Mouse (Mus musculus) lung, embryonic 14.5 days (tissue): Measurements from ENCODE around the gene Hspa1l. TPM values are rescaled to one million over a fixed set of nuclear protein-coding genes. Genes with fewer than 3 reads are reported as not detected.
"Not testable (repeated sequence)": the region's sequence is repeated elsewhere in the genome, so short reads cannot be mapped to it uniquely, and the experiment has no call there.

ENCODE experiments used
- ATAC-seq: fragments of 200-750 bp; cut with Nextera tagmentation; 2 replicates; pipeline ENCODE4 v1.8.0; 2017; ENCODE audit warnings: mild to moderate bottlenecking, moderate TSS enrichment, moderate library complexity; ENCODE audit not compliant: insufficient read depth
- DNase-seq: peaks from one replicate; pipeline ENCODE4 v3.0.0-alpha.2; 2015
- H3K27ac ChIP-seq: fragments of 300-500 bp; sonication (generic); 2 replicates; pipeline ENCODE4 v1.5.1; 2014; ENCODE audit warnings: low read depth, mild to moderate bottlenecking, moderate library complexity
- H3K27me3 ChIP-seq: fragments of 300-500 bp; sonication (generic); 2 replicates; pipeline ENCODE4 v1.6.1; 2014; ENCODE audit warnings: low read length, control low read depth; ENCODE audit not compliant: insufficient read depth
- H3K36me3 ChIP-seq: fragments of 300-500 bp; sonication (generic); 2 replicates; pipeline ENCODE4 v1.6.1; 2014; ENCODE audit warnings: control low read depth; ENCODE audit not compliant: insufficient read depth
- H3K4me1 ChIP-seq: fragments of 300-500 bp; sonication (generic); 2 replicates; pipeline ENCODE4 v1.6.1; 2014; ENCODE audit warnings: antibody characterized with exemption, control low read depth; ENCODE audit not compliant: insufficient read depth
- H3K4me2 ChIP-seq: fragments of 300-500 bp; sonication (generic); 2 replicates; pipeline ENCODE4 v1.6.1; 2014; ENCODE audit warnings: mild to moderate bottlenecking
- H3K4me3 ChIP-seq: fragments of 300-500 bp; sonication (generic); 2 replicates; pipeline ENCODE4 v1.5.1; 2014; ENCODE audit warnings: low read depth, low read length
- H3K9ac ChIP-seq: fragments of 300-500 bp; sonication (generic); 2 replicates; pipeline ENCODE4 v1.6.1; 2014
- H3K9me3 ChIP-seq: fragments of 300-500 bp; sonication (generic); 2 replicates; pipeline ENCODE4 v1.6.1; 2016; ENCODE audit warnings: low read depth, low read length, control low read depth
- CTCF ChIP-seq: IDR thresholded peaks from 2 replicates; pipeline ENCODE4 v1.5.1; 2016; ENCODE audit warnings: antibody characterized with exemption, low read depth
- WGBS: fragments of 180-500 bp; shearing (Covaris S2); extraction: QIAGEN DNeasy Blood & Tissue Kit; methylation state at CpG from one replicate; pipeline ENCODE4 v1.1.7; 2014; 5-methylcytosine and 5-hydroxymethylcytosine counted together
- polyA plus RNA-seq: library from polyadenylated mRNA; unstranded; fragments of >200 nt; fragmentation: Nextera tagmentation; extraction: Ambion mirVana; gene quantifications from 2 replicates; pipeline ENCODE4 v1.2.1, GENCODE M21; 2014

Hspa1l gene
- polyA plus RNA-seq, 1 experiment from 2014 or later = 0.83 TPM

- DNase-seq (peak; percentile 25), ATAC-seq (no peak)
- Histone ChIP-seq H3K9ac (no peak overlapping the region), H3K36me3 (peaks cover under 1% of the 10 kb centered on the region), H3K27me3 (no peaks in the 10 kb centered on the region), H3K4me3 (no peak overlapping the region), H3K4me2 (no peak overlapping the region), H3K27ac (no peak overlapping the region), H3K4me1 (0 out of 2 replicates have a peak, but pooled peaks cover 4% of the 10 kb centered on the region), H3K9me3 (no peaks in the 10 kb centered on the region)
- no peak for TF ChIP-seq CTCF
Measured at GRCm38 (mm10) chr17:34944362-34944761, 28.1 kb upstream of the Hspa1l start.

- no peak for TF ChIP-seq CTCF
- Histone ChIP-seq H3K9me3 (no peaks in the 10 kb centered on the region), H3K4me3 (no peak overlapping the region), H3K4me1 (peaks cover 10% of the 10 kb centered on the region), H3K27me3 (no peaks in the 10 kb centered on the region), H3K9ac (no peak overlapping the region), H3K36me3 (peaks cover 23% of the 10 kb centered on the region), H3K4me2 (no peak overlapping the region), H3K27ac (no peak overlapping the region)
- WGBS = 84% methylated on average over 5 of the region's 5 CpGs
- DNase-seq (no peak), ATAC-seq (no peak)
Measured at GRCm38 (mm10) chr17:34946486-34947140, 25.9 kb upstream of the Hspa1l start.

GRCm38 (mm10) chr17:34947606-34948005 lies 24.9 kb upstream of the Hspa1l start:
- Histone ChIP-seq H3K9ac (no peak overlapping the region), H3K9me3 (no peaks in the 10 kb centered on the region), H3K36me3 (peaks cover 25% of the 10 kb centered on the region), H3K4me2 (no peak overlapping the region), H3K4me1 (peaks cover 8% of the 10 kb centered on the region), H3K4me3 (no peak overlapping the region), H3K27ac (no peak overlapping the region), H3K27me3 (no peaks in the 10 kb centered on the region)
- WGBS = 19% methylated on average over 8 of the region's 8 CpGs
- ATAC-seq (no peak), DNase-seq (peak; percentile 80)
- peak; percentile 61 for TF ChIP-seq CTCF

GRCm38 (mm10) chr17:34948721-34949552 lies 23.6 kb upstream of the Hspa1l start:
- H3K27ac ChIP-seq, H3K4me1 ChIP-seq, H3K4me2 ChIP-seq, ATAC-seq, H3K9ac ChIP-seq, H3K9me3 ChIP-seq, H3K4me3 ChIP-seq, H3K27me3 ChIP-seq: not testable (repeated sequence)
- 49% methylated on average over 9 of the region's 9 CpGs for WGBS
- peaks cover 25% of the 10 kb centered on the region for H3K36me3 ChIP-seq
- DNase-seq = peak; percentile 21

GRCm38 (mm10) chr17:34949553-34949969 lies 22.9 kb upstream of the Hspa1l start:
- H3K4me3 ChIP-seq = no peak overlapping the region
- DNase-seq = peak; percentile 60
- H3K36me3 ChIP-seq = peaks cover 25% of the 10 kb centered on the region
- TF ChIP-seq CTCF = no peak
- WGBS = 29% methylated on average over 4 of the region's 4 CpGs
- H3K4me1 ChIP-seq = peaks cover 8% of the 10 kb centered on the region
- ATAC-seq = peak; percentile 23
- H3K27me3 ChIP-seq = no peaks in the 10 kb centered on the region
- H3K9me3 ChIP-seq = no peaks in the 10 kb centered on the region
- H3K9ac ChIP-seq = no peak overlapping the region
- no peak overlapping the region for H3K4me2 ChIP-seq
- H3K27ac ChIP-seq = peak overlapping the region; percentile 51; the same call in 1 of the 2 replicates

- ATAC-seq = no peak
- 29% methylated on average over 10 of the region's 10 CpGs for WGBS
- 0 out of 2 replicates have a peak, but pooled peaks have one; percentile 38 for TF ChIP-seq CTCF
Measured at GRCm38 (mm10) chr17:34950514-34951455, 21.7 kb upstream of the Hspa1l start.

More at GRCm38 (mm10) chr17:34950514-34951455, 21.7 kb upstream of the Hspa1l start:
- H3K4me3 ChIP-seq = peak overlapping the region; percentile 99
- peak overlapping the region; percentile 99 for H3K9ac ChIP-seq
- no peaks in the 10 kb centered on the region for H3K9me3 ChIP-seq
- peaks cover 25% of the 10 kb centered on the region for H3K36me3 ChIP-seq
- H3K4me1 ChIP-seq = peaks cover 8% of the 10 kb centered on the region
- peak overlapping the region; percentile 96 for H3K27ac ChIP-seq
- peaks cover 2% of the 10 kb centered on the region; the same call in 1 of the 2 replicates for H3K27me3 ChIP-seq
- peak; percentile 28 for DNase-seq
- H3K4me2 ChIP-seq = peak overlapping the region; percentile 97
